Mouse (Mus musculus) frontal cortex, postnatal 36 days (tissue): ENCODE measurements around the gene Tub.
A peak's percentile ranks its signal among the peaks of the same experiment; 100 is the strongest.

ENCODE experiments used
- DNase-seq, 2 experiments: peaks; one replicate each; pipeline ENCODE4 v3.0.0; 2022; ENCODE audit warnings: low spot score in 2 of 2

The Tub gene

DNA sequence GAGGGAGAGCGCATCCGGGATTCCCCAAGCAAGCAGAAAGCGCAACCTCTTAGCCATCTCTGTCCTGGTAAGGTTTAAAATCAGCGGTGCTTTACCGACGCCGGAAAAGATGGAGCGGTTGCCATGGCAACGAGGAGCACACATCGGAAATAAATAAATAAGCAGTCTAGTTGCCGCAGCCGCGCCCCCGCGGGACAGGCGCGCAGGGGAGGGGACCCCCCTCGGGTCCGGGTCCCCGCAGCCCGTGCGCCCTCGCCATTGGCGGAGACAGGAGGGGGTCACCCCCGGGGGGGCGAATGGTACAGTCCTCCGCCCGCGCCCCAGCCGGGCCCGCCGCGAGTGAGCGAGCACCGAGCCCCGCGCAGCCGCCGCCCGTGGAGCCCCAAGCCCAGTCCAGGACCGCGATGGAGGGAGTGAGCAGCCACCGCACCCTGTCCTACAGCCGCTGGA is at the start of gene Tub:
Gene Tub, plus strand, starts transcription at position 27 of the 450 bp plus-strand sequence.
- peak in 1 of 2 experiments; percentile 89 for DNase-seq

DNA sequence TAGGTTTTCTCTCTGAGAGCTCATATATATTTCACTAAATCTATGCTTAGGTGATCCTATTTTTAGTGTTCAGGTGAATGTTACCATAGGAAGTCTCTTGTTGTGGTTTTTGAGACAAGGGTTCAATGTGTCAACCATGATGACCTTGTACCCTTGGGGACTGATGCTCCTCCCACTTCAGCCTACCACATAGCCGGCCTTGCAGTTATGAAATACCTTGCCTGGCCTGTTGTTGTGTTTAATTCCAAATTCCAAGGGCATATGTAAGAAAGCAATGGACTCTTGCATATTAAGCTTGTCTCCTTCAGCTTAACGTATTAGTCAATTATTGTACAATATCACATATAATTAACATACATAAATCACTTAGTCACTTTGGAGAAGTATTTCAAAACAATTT is 46.2 kb upstream of the Tub start:
- DNase-seq = no peak

DNA sequence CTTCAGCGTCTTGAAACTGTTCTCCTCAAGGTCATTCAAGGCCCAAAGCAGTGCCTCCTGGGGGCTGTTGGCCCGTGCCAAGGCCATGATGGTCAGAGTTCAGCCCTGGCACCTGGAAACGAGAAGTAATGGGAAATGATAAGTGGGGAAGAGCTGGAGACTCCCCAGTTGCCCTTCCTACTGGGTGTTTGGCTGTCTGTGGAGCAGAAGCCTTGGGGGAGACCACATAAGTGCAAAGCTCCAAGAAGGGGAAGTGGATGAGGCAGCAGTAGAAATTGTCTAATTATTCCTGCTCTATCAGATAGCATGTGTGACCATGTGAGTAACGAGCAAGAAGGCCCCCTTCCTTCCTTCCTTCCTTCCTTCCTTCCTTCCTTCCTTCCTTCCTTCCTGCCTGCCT is 23.1 kb upstream of the Tub start:
- DNase-seq = no peak

DNA sequence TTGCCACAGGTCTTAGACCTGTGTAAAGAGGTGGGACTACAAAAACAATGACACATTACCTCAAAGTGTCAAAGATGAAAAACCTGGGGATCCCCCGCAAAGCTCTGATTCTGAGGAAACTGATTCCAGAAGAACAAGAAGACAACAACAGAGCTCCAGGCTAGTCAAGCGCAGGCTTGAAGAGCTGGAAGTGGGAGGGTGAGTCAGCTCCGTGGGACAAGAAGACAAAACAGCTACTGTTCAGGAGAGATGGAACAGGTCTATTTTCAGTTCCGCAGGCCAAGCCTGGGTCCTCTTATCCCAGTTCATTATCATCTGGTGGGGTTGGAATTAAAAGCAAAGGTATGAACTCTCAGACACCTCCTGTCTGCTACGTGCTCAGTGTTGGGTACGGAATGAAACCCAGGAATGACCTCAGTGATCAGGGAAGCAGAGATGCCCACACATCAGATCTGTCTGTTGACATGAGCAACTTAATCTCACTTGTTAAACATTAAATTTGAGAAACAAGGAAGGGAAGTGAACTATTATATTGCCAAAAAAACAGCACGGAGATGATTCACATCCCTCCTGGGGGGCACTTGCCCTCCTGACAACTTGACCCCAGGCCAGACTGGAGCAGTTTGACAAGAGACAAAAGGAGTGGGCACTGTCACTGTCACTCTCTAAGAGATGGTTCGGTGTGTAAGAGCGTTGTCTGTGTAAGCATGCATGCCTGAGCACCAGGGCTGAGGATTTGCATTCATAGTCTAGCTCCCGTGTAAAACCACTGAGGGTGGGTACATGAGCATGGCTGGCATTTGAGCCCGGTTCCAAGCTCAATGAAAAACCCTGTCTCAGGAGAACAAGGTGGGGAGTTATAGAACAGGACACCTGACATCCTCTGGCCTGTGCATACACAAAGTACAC is 21.6 kb upstream of the Tub start:
- DNase-seq = no peak

DNA sequence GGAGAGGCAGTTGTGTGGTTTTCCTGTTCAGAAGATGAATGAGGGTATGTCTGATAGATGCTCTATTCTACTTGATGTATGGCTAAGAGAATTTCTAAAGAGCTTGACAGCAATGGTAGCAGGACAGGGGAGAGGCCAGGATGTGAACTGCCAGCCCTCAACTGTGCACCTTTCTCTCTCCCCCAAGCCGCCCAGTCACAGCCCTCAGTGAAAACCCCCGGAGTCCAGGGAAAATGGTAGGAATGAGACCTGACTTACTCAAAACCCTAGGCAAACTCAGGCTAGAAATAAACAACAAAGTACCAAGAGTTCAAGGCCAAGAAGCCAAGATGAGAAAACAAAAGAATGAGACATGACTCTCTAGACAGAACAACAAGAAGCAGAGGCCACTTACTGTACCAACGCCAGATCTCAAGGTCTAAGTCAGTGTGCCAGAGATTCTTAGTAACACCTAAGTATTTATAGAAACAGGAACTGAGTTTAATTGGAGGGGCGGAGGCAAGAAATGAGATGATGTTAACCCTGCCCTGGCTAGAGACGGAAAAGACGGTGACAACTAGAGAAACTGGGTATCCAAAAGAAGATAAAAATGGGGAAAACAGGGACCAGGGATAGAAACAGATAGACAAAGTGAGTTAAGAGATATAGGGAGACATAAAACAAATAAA is 20.3 kb upstream of the Tub start, which contains the start of gene Nlrp10:
Gene Nlrp10, minus strand, starts transcription at position 453 of the 668 bp plus-strand sequence.
- no peak for DNase-seq

DNA sequence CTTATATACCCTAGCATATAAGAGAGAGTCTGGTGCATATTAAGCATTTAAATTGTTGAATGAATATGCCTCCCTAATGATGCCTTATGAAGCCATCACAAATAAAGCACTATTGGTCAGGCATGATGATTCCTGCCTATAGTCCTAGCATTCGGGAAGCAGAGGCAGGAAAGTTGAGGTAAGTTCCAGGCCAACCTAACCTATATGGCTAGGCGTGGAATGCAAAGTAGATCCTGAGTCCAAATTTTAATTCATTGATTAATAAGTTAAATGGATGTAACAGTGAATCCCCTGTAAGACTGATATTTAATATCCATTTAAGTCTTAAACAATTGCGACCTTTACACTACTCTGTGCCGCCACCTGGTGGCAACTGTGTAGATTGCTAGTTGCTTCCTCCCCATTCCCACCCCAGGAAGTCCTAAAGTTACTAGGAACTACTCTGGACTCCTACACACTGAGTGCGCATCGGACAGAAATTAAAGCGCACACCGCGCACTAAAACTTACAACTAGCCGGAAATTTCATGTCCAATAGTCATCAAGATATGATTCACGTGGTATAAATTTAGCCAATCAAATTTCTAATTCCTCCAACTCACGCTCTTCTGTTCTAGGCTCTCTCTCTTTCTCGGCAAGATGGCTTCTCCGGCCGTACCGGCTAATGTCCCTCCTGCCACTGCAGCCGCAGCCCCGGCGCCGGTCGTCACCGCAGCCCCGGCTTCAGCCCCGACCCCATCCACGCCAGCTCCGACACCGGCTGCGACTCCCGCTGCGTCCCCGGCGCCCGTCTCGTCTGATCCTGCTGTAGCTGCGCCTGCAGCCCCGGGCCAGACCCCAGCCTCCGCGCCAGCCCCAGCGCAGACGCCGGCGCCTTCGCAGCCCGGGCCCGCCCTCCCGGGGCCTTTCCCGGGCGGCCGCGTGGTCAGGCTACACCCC is 16.1 kb upstream of the Tub start, which contains the start of gene Eif3f:
Gene Eif3f, plus strand, starts transcription at position 624 of the 938 bp plus-strand sequence.
- peak; percentile 96 to 98 for DNase-seq

DNA sequence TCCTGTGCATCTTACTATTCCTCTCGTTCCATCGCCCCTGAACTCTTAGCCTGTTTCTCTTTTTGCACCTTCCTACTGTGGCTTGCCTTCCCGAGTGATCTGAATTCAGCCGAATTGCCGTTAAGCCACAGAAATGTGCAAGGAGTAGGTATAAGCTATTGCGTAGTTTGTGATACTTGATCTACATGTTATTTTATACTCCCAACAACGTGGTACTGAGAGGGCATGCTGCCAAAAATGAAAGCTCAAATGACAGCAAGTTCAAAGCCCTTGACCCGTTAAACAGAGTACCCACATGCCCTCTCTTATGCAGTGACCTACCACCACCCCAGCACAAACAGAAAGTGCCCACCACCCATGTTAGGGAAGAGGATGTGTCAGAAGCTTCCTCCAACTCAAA is 15.3 kb upstream of the Tub start:
- no peak for DNase-seq

DNA sequence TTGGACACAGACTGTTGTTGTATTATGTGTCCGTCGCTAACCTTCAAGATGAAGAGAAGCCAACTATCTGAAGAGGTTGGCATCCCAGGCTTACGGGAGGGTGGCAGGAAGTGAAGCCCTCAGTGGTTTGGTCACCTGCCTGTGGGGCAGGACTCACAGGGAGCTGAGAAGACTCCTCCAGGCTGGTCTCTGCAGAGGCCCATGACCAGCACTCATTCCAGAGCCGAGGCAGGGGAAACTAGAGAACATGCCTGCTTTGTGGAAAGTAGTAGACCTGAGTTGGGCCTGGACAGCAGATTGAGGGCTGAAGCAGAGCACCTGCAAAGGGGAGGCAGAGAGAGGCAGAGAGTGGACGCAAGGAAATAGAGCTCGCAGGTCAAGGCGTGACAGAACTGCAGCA is 14.7 kb upstream of the Tub start:
- no peak for DNase-seq

DNA sequence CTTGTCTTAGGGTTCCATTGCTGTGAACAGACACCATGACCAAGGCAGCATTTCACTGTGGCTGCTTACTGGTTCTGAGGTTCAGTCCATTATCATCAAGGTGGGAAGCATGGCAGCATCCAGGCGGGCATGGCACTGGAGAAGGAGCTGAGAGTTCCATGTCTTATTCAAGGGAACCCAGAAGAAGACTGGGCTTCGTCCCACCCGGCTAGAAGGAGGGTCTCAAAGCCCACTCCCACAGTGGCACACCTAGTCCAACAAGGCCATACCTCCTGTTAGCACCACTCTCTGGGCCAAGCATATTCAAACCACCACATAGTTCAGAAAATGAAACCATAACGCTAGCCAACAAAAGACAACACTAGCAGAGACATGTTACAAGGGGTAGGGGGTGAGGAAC is 13.5 kb upstream of the Tub start:
- no peak for DNase-seq

DNA sequence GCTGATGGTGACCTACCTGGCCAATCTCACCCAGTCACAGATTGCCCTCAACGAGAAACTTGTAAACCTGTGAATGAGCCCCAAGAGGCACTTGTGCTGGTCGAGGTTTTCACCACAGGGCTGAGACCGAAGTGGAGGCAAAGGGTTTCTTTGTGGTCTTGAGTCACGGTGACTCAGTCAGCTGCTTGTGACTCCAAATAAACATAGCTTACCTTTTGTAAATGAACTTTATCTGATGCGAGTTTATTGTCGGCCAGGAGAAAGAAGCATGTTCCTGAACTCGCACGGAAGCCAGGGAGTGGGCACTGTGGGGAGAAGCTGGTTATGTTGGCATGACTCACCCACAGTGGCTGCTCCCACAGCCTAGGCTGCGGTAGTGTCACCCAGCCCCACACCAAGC is 8.7 kb upstream of the Tub start:
- no peak for DNase-seq

DNA sequence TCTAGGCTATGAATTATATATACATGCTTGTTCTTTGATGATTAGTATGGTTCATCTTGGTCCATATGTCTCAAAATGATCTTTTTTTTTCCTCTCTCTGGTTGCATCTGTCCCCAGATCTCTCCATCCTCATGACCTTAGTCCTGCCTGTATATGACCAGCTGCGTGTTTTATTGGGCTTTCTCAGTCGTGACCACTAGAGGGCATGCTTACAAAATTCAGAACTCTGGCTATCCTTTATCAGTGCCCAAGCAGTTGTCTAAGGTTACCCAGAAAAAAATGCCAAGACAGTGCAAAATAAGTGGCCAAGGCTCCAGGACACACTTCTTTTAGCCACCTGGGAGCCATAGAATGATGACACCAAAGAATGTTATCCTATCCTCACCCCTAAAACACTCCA is 6.1 kb upstream of the Tub start:
- DNase-seq = peak; percentile 43 to 69

DNA sequence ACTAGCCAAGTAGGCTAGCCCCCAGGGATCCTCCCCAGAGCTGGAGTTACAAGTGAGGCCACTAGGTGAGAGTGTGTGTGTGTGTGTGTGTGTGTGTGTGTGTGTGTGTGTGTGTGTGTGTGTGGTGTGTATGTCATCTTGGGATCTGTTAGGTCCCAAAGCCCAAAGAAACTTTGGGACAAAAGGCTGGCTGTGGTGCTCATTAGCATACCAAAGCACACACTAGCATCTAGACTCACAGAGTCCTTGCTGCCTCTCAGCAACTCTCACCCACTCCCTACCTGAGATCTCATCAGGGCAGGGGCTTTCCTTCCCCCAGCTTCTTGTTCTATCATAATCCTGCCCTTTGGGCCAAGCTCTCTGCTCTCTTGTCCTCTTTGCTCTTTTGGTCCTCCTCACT is 1.5 kb upstream of the Tub start:
- no peak for DNase-seq

DNA sequence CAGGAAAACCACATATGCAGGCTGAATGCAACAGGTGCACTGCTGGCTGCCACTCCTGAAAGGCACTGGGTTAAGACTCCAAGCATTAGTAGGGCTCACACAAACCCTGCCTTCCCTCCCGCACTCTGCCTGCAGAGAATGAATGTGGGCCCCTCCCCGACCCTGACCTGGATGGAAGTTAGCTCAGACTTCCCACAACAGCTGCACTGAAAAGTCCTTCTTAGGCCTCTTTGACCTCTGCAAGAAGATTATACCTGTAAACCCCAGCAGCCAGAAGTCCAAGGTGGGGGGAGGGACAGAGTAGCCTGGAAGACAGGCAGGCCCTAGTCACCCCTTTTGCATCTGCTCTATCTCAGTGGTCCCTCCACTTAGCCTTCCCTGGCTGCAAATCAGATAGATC is 837 bp upstream of the Tub start:
- DNase-seq = no peak

DNA sequence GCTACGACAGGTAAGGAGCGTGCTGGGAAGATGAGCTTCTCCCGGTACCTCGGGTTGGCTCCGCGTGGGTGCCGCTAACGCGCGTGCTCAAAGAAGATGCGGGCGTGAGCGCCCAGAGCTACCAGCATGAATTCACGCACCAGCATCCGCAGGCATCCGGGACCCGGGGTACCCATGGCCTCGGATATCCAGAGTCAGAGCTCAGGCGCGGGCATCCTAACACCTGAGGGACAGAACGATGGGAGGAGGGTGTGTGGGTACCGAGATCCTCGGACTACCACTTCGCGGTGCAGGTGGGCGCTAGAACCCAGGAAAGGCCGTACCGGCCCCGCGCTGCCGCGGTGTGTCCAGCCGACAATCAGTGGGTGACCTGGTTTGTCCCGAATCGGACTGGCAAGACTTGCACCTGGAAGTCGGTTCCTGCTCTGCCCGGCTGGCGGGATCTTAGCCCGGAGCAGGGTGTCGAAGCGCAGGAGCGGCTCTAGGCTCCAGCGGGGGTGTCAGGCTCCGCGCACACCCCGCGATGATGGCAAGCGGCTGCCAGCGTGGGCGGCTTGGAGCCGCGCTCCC is 709 bp downstream of the Tub start:
- DNase-seq = peak; percentile 79 to 83

DNA sequence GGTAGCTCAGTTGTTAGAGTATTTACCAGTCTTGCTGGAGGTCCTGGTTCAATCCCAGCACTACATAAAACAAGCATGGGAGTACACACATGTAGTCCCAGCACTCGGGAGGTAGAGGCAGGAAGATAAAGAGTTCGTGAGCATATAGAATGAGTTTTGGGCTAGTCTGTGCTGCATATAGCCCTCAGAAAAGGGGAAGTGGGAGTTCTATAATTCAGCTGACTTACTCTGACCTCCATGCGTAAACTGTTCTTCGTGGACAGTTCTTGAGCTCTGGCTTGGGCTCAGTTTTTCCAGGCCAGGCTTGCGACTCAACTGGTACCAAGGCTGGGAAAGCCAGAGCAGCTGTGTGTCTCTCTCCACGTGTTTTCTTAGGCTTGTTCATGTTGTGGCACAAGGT is 2.7 kb downstream of the Tub start:
- no peak for DNase-seq

DNA sequence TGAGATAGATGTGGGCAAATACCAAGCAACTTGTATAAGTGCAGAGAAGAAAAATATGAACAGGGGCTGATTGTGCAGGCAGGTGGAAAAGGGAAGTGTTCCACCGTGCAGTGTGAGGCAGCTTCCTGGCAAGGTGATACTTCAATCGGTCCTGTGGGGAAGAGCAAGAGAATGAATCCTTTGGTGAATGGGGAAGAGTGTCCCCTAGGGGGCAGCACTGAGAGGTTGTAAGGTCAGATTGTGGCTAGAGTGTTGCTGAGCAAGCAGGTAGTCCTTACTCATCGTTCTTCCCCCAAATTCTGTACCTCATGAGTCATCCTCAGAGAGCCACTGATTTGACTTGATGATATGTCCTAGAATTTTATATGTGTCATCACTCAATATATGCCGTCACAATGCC is 4.0 kb downstream of the Tub start:
- DNase-seq = no peak

DNA sequence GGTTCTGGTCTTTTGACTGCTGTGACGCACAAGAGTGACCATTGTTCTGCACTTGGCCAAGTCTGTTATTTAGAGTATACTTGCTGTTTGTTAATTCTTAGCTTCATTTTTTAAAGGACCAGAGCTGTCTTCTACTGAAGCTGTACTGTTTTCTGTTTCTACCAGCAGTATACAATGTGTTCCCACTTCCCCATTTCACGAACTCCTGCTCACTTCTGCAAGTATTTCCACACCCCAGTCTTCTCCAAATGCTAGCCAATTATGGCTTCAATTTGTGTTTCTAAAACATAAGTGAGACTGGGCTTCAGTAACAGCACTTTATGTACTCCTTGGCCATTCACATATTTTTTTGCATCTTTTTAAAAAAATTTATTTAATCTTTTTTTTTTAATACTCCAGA is 7.6 kb downstream of the Tub start:
- no peak for DNase-seq

DNA sequence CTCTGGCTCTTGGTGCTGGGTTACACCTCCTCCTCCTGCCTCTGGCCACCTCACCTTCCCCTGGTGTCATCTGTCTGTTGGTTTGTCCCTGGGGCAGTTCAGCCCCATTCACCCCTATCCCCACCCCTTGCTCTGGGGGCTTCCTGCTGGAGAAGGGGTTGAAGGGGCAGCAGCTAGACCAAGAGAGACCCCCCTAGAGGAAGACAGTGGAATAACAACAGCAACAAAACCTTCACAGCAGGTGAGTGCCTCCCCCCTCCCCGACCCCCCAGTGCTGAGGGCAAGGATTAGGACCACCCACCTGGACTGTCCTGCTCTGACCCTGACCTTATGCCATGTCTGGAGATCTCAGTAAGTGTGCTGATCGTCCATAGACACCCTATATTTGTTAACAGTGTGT is 15.8 kb downstream of the Tub start:
- DNase-seq = no peak

DNA sequence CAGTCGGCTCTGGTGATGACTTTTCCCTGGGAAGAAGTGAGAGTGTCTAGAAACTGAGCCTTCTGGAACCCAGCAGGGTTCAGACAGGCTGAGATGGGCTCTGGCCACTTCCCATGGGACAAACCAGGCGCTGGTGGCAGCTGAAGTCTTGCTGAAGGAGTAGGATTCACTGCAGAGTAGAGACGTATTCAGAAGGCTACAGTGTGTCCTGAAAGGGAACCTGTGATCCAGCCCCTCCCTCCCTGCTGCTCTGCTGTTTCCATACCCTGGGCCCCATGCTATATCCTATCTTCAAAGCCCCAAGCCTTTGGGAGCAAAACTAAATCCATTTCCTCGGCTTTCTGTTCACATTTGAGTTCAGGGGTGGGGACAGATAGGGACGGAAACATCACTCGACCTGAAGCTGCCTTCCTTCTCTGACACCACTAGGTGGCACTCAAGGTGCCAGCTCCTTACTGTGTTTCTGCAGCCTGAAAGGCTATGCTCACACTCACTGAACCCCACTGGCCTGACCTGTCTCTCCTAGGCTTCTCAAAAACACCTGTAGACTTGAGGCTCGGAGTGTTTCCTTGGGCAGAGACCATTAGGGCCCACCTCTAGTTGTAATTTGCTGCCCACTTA is 16.7 kb downstream of the Tub start:
- DNase-seq = peak; percentile 54 to 78

DNA sequence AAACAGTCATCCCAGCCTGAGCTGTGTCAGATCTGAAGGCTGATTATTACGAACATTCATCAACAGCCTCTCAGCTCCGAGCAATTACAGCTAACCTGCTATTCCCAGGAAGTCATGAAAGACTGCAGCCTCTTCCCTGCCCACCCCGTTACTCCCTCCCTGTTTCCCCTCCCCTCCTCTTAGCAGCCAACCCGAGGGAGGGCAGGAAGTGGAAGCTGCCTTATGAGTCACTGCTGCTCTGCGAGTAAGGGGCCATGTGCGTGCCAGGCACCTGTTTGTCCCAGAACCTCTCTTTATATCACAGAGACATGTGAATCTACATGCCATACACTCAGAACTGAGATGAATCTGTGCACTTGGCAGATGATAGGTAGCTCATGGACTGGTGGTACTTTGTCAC is 18.1 kb downstream of the Tub start:
- no peak for DNase-seq

DNA sequence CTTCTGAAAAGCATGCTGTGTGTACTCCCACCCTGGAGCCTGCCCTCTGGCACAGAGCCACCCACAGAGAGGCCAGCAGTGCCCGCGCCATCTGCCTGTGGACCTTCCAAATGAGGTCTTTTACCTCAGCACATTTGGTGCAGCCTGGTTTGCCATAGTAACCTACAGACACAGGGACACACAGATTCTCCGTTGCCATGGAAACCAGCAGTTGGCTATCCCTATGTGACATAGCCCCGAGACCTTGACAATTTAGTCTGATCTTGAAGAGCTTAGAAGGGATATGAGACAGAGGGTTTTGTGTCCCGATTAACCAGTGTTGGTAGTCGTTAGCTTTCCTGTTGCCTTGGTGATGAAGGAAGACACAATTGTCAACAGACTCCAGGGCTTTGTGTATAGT is 22.1 kb downstream of the Tub start:
- no peak for DNase-seq
